Mouse (Mus musculus) myocyte (in vitro differentiated cells): ENCODE results near the gene Iffo1. TPM values are rescaled to one million over a fixed set of nuclear protein-coding genes. Genes with fewer than 3 reads are reported as not detected.

ENCODE experiments used
- H3K27me3 ChIP-seq: one replicate; pipeline ENCODE4 v1.6.1; 2011; ENCODE audit not compliant: control insufficient read depth, insufficient read depth, insufficient read length
- H3K36me3 ChIP-seq: one replicate; pipeline ENCODE4 v1.6.1; 2011; ENCODE audit not compliant: control insufficient read depth, insufficient read depth
- H3K4me2 ChIP-seq: one replicate; pipeline ENCODE4 v1.6.1; 2011; ENCODE audit warnings: low read depth, control low read depth
- H3K4me3 ChIP-seq: one replicate; pipeline ENCODE4 v1.5.1; 2011; ENCODE audit warnings: mild to moderate bottlenecking, control low read depth, moderate library complexity
- H3K79me2 ChIP-seq: one replicate; pipeline ENCODE4 v1.6.1; 2011; ENCODE audit not compliant: control insufficient read depth, insufficient read depth
- H3ac ChIP-seq: one replicate; pipeline ENCODE4 v1.6.1; 2011; ENCODE audit not compliant: control insufficient read depth, insufficient read length
- CEBPB ChIP-seq: IDR thresholded peaks from 2 replicates; pipeline ENCODE4 v1.6.1; 2011; ENCODE audit warnings: mild to moderate bottlenecking, moderate library complexity; ENCODE audit not compliant: poor library complexity, insufficient read depth, severe bottlenecking
- E2F4 ChIP-seq: IDR thresholded peaks from one replicate; pipeline ENCODE4 v1.6.1; 2011; ENCODE audit warnings: mild to moderate bottlenecking, control low read depth, moderate library complexity; ENCODE audit not compliant: insufficient read depth
- MAX ChIP-seq: IDR thresholded peaks from one replicate; pipeline ENCODE4 v1.6.1; 2011; ENCODE audit warnings: low read depth, mild to moderate bottlenecking, control low read depth
- MYOD1 ChIP-seq, 3 experiments: IDR thresholded peaks; one replicate each; pipeline ENCODE4 v1.6.1; 2011; ENCODE audit warnings: control low read depth in 2 of 3, low read depth in 2 of 3, mild to moderate bottlenecking in 2 of 3, moderate library complexity in 1 of 3; ENCODE audit not compliant: insufficient read length in 2 of 3, control insufficient read depth in 1 of 3
- MYOG ChIP-seq, 3 experiments: IDR thresholded peaks; one replicate each; pipeline ENCODE4 v1.6.1; 2011; ENCODE audit warnings: control low read depth in 2 of 3, low read depth in 2 of 3, mild to moderate bottlenecking in 2 of 3; ENCODE audit not compliant: insufficient read length in 2 of 3, control insufficient read depth in 1 of 3, insufficient read depth in 1 of 3
- POLR2A ChIP-seq: IDR thresholded peaks from one replicate; pipeline ENCODE4 v1.6.1; 2011; ENCODE audit warnings: low read depth, mild to moderate bottlenecking, control low read depth, moderate library complexity; ENCODE audit not compliant: insufficient read length
- POLR2AphosphoS2 ChIP-seq: IDR thresholded peaks from one replicate; pipeline ENCODE4 v1.6.1; 2011; ENCODE audit warnings: low read depth, control low read depth; ENCODE audit not compliant: insufficient read length
- REST ChIP-seq: IDR thresholded peaks from one replicate; pipeline ENCODE4 v1.6.1; 2011; ENCODE audit warnings: mild to moderate bottlenecking, control low read depth, moderate library complexity; ENCODE audit not compliant: insufficient read depth, insufficient read length
- SRF ChIP-seq: IDR thresholded peaks from one replicate; pipeline ENCODE4 v1.6.1; 2011; ENCODE audit warnings: low read depth; ENCODE audit not compliant: control insufficient read depth, insufficient read length
- TCF12 ChIP-seq: IDR thresholded peaks from one replicate; pipeline ENCODE4 v1.6.1; 2011; ENCODE audit warnings: mild to moderate bottlenecking, control low read depth; ENCODE audit not compliant: poor library complexity, insufficient read depth, severe bottlenecking
- TCF3 ChIP-seq: IDR thresholded peaks from one replicate; pipeline ENCODE4 v1.6.1; 2011; ENCODE audit warnings: low read depth, control low read depth; ENCODE audit not compliant: insufficient read length
- USF1 ChIP-seq: IDR thresholded peaks from one replicate; pipeline ENCODE4 v1.6.1; 2011; ENCODE audit warnings: low read depth, mild to moderate bottlenecking, control low read depth, moderate library complexity
- polyA plus RNA-seq: library from polyadenylated mRNA; unstranded; fragments of >200 nt; fragmentation: generic; extraction: Trizol; gene quantifications from one replicate; pipeline ENCODE4 v1.2.1, GENCODE M21; 2012; ENCODE audit warnings: missing spikeins

Gene Iffo1
- polyA plus RNA-seq, 1 experiment, result 244 TPM

DNA sequence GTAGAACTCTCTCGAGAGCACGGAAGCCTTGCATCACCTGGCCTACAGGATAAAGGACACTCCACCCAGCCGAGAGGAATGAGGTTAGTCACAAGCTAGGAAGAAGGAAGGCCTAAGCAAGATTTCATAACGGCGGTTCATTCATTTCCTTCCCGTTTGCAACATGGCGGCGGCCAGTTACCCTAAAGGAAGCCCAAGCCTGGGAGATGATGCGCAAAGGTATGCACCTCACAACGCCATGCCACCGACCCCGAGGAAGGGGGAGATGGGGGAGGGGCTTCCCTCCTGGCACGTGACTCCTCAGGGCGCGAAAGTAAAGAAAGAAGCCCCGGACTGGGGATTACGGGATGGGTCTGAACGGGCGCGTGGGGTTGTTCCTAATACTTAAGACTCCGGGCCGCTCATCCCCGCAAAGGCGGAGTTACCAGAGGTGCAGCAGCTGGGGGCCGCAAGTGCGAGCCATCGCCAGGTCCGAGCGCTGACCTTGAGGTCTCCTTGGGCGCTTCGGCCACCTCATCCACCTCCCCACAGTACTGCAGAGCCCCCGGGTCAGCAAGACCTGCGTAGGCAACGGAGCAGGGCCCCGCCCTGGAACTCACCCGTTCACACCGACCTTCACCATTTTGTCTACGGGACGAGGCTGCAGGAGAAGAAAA lies 19.8 kb downstream of the Iffo1 start:
- Histone ChIP-seq H3K27me3 (no peaks in the 10 kb centered on the region), H3K79me2 (peaks cover 24% of the 10 kb centered on the region), H3K36me3 (peaks cover 12% of the 10 kb centered on the region), H3K4me3 (peak overlapping the region; percentile 98), H3ac (peak overlapping the region; percentile 75), H3K4me2 (peak overlapping the region; percentile 79)
- TF ChIP-seq USF1, result peak; percentile 81
- no peak for TF ChIP-seq MYOG (IDR thresholded peaks at IDR 0.05; ENCODE audit: control insufficient read depth in 1 of 3, insufficient read depth in 1 of 3, insufficient read length in 2 of 3, low read depth in 2 of 3)
- TF ChIP-seq TCF12, result no peak
- TF ChIP-seq MYOD1 (IDR thresholded peaks at IDR 0.05; ENCODE audit: control insufficient read depth in 1 of 3, insufficient read length in 2 of 3, low read depth in 2 of 3), result no peak
- no peak for TF ChIP-seq CEBPB
- no peak for TF ChIP-seq SRF
- peak; percentile 47 for TF ChIP-seq E2F4
- no peak for TF ChIP-seq TCF3
- TF ChIP-seq MAX, result no peak
- no peak for TF ChIP-seq REST
- TF ChIP-seq POLR2A, result no peak
- peak; percentile 61 for TF ChIP-seq POLR2AphosphoS2

- Histone ChIP-seq H3K4me2 (peak overlapping the region; percentile 93), H3K27me3 (no peaks in the 10 kb centered on the region), H3K79me2 (peaks cover 24% of the 10 kb centered on the region), H3ac (peak overlapping the region; percentile 75), H3K4me3 (peak overlapping the region; percentile 98), H3K36me3 (peaks cover 6% of the 10 kb centered on the region)
- no peak for TF ChIP-seq TCF12
- no peak for TF ChIP-seq USF1
- peak in 1 of 3 experiments; percentile 0 for TF ChIP-seq MYOD1 (IDR thresholded peaks at IDR 0.05; ENCODE audit: control insufficient read depth in 1 of 3, insufficient read length in 2 of 3, low read depth in 2 of 3)
- TF ChIP-seq MYOG (IDR thresholded peaks at IDR 0.05; ENCODE audit: control insufficient read depth in 1 of 3, insufficient read depth in 1 of 3, insufficient read length in 2 of 3, low read depth in 2 of 3), result no peak
- no peak for TF ChIP-seq MAX
- TF ChIP-seq SRF, result no peak
- no peak for TF ChIP-seq TCF3
- TF ChIP-seq CEBPB, result no peak
- peak; percentile 22 for TF ChIP-seq E2F4
- peak; percentile 69 for TF ChIP-seq POLR2A
- no peak for TF ChIP-seq REST
- TF ChIP-seq POLR2AphosphoS2, result peak; percentile 83
Measured at GRCm38 (mm10) chr6:125165328-125165891, 20.4 kb downstream of the Iffo1 start.

DNA sequence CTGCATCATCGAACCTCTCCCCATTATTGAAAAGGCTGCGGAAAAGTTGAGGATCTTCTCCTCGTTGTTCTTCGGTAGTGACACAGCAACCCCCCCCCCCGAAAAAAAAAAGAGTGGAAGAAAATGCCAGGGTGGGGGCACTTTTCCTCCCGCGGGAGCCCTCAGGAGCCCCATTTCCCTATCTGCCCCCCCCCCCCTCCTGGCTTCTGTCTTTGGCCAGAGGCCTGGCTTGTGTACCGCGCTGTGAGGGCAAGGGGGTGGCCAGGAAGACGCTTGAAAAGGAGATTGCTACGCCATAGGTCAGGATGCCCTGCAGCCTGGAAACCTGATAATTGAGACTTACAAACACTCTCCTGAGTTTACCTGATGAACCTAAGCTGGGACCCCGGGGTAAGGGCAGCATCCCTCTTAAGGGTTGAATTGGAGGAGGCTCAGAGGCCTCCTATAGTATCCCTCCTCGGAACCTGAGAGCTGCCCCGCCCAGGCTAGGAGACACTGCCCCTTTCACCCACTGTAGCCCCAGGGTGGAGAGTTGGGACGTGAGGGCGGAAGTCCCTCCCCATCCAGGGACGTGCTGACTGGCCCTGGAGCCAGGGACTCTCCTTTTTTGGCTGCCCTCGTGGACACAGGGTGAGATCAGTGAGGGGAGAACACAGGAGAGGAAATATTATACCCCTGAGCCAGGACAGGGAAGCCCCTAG lies 21.2 kb downstream of the Iffo1 start, which contains the start of gene Gapdh:
Gene Gapdh (minus strand): TSS at position 417 of the 701 bp plus-strand sequence.
- Histone ChIP-seq H3ac (peak within 1 kb of the TSS; percentile 75), H3K27me3 (no peaks in the 10 kb centered on the region), H3K79me2 (peaks cover 24% of the 10 kb centered on the region), H3K36me3 (peaks cover 5% of the 10 kb centered on the region), H3K4me3 (peak within 1 kb of the TSS; percentile 98), H3K4me2 (peak within 1 kb of the TSS; percentile 93)
- peak; percentile 78 for TF ChIP-seq POLR2AphosphoS2
- no peak for TF ChIP-seq USF1
- no peak for TF ChIP-seq CEBPB
- no peak for TF ChIP-seq E2F4
- TF ChIP-seq MAX, result no peak
- peak; percentile 62 for TF ChIP-seq POLR2A
- TF ChIP-seq TCF3, result no peak
- no peak for TF ChIP-seq MYOG (IDR thresholded peaks at IDR 0.05; ENCODE audit: control insufficient read depth in 1 of 3, insufficient read depth in 1 of 3, insufficient read length in 2 of 3, low read depth in 2 of 3)
- no peak for TF ChIP-seq TCF12
- no peak for TF ChIP-seq REST
- peak; percentile 94 for TF ChIP-seq SRF
- TF ChIP-seq MYOD1 (IDR thresholded peaks at IDR 0.05; ENCODE audit: control insufficient read depth in 1 of 3, insufficient read length in 2 of 3, low read depth in 2 of 3), result no peak

DNA sequence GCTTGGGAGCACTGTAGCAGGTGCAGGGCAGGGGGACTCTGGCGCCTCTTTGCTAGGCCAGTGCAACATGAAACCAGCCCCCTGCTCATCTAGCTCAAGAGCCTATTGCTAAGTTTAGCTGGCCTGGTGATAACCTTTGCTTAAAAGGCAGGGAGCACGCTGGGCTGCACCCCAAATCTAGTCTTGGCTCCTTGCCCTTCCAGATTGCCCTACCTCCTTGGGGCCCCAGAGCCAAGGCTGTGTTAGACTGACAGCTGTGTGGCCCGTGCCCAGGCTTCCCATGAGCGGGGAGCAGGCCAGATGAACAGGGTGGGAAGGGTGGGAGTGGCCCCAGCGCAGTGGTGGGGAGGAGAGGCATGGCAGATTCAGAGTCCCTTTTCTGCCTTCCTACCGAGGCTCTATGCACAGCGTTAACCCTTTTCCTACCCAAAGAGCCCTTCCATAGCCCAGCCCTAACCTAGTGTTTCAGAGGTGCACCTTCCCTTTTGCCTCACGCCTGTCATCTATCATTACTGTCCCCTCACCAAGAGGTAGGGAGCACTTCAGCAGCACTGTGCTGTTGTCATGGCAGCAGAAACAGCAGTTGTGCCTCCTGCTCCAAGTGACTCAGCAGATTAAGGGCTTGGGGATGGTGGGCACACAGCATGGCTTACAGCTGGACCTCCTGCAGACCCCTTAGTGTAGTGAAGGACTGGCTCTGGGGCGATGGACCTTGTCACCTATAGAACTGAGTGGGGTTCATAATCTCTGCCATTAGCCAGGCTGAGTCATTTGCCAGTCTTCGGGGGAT lies 22.0 kb downstream of the Iffo1 start:
- TF ChIP-seq SRF (no peak), MYOD1 (IDR thresholded peaks at IDR 0.05; ENCODE audit: control insufficient read depth in 1 of 3, insufficient read length in 2 of 3, low read depth in 2 of 3) (peak in 2 of 3 experiments; percentile 34 to 49), POLR2AphosphoS2 (peak; percentile 55), MYOG (IDR thresholded peaks at IDR 0.05; ENCODE audit: control insufficient read depth in 1 of 3, insufficient read depth in 1 of 3, insufficient read length in 2 of 3, low read depth in 2 of 3) (peak in 2 of 3 experiments; percentile 30 to 37)
- Histone ChIP-seq H3ac (no peak overlapping the region), H3K4me2 (peak overlapping the region; percentile 93), H3K79me2 (peaks cover 24% of the 10 kb centered on the region), H3K36me3 (peaks cover 6% of the 10 kb centered on the region), H3K27me3 (no peaks in the 10 kb centered on the region), H3K4me3 (peak overlapping the region; percentile 98)
